Mouse (Mus musculus) limb, embryonic 14.5 days (tissue): Measurements from ENCODE around the gene Bend4. TPM values are rescaled to one million over a fixed set of nuclear protein-coding genes. Genes with fewer than 3 reads are reported as not detected.

ENCODE experiments used
- ATAC-seq: fragments of 200-750 bp; cut with Nextera tagmentation; 2 replicates; pipeline ENCODE4 v1.8.0; 2017; ENCODE audit warnings: low read depth, moderate number of reproducible peaks, moderate TSS enrichment; ENCODE audit not compliant: low FRiP score
- DNase-seq: peaks from one replicate; pipeline ENCODE4 v3.0.0-alpha.2; 2015; ENCODE audit warnings: low spot score
- H3K27ac ChIP-seq: fragments of 300-500 bp; sonication (generic); replicated peaks from 2 replicates; pipeline ENCODE4 v1.5.1; 2014; ENCODE audit warnings: low read depth, mild to moderate bottlenecking, low read length, moderate library complexity, mixed read lengths
- H3K27me3 ChIP-seq: fragments of 300-500 bp; sonication (generic); 2 replicates; pipeline ENCODE4 v1.6.1; 2014; ENCODE audit warnings: low read length, mixed read lengths; ENCODE audit not compliant: control insufficient read depth, insufficient read depth
- H3K36me3 ChIP-seq: fragments of 300-500 bp; sonication (generic); 2 replicates; pipeline ENCODE4 v1.6.1; 2014; ENCODE audit warnings: mild to moderate bottlenecking, low read length, moderate library complexity, mixed read lengths; ENCODE audit not compliant: control insufficient read depth, insufficient read depth
- H3K4me1 ChIP-seq: fragments of 300-500 bp; sonication (generic); 2 replicates; pipeline ENCODE4 v1.6.1; 2014; ENCODE audit warnings: antibody characterized with exemption, low read length, mixed read lengths; ENCODE audit not compliant: control insufficient read depth, insufficient read depth
- H3K4me2 ChIP-seq: fragments of 300-500 bp; sonication (generic); replicated peaks from 2 replicates; pipeline ENCODE4 v1.6.1; 2014; ENCODE audit warnings: low read depth, mild to moderate bottlenecking, low read length, moderate library complexity; ENCODE audit not compliant: severe bottlenecking
- H3K4me3 ChIP-seq: fragments of 300-500 bp; sonication (generic); replicated peaks from 2 replicates; pipeline ENCODE4 v1.5.1; 2014; ENCODE audit warnings: low read length
- H3K9ac ChIP-seq: fragments of 300-500 bp; sonication (generic); 2 replicates; pipeline ENCODE4 v1.6.1; 2014; ENCODE audit warnings: mild to moderate bottlenecking, low read depth, low read length, moderate library complexity; ENCODE audit not compliant: severe bottlenecking
- H3K9me3 ChIP-seq: fragments of 300-500 bp; sonication (generic); 2 replicates; pipeline ENCODE4 v1.6.1; 2016; ENCODE audit warnings: low read length; ENCODE audit not compliant: control insufficient read depth
- POLR2A ChIP-seq: fragments of 200-500 bp; IDR thresholded peaks from 2 replicates; pipeline ENCODE4 v1.8.0; 2012; ENCODE audit warnings: inconsistent platforms, mild to moderate bottlenecking, moderate library complexity, borderline replicate concordance; ENCODE audit not compliant: insufficient read depth, insufficient read length; ENCODE audit errors: extremely low read depth
- WGBS: fragments of 180-500 bp; shearing (Covaris S2); extraction: QIAGEN DNeasy Blood & Tissue Kit; methylation state at CpG from one replicate; pipeline ENCODE4 v1.1.7; 2014; 5-methylcytosine and 5-hydroxymethylcytosine counted together
- polyA plus RNA-seq, 2 experiments: library from polyadenylated mRNA; depleted of rRNA in 1 of 2; stranded (reverse) in 1 of 2; unstranded in 1 of 2; fragments of >200 nt; fragmentation: Nextera tagmentation in 1 of 2; extraction: Ambion mirVana in 1 of 2; gene quantifications; 2 replicates each; pipeline versions ENCODE4 v1.2.1 to v1.2.3; 2012 to 2014

The Bend4 gene
- polyA plus RNA-seq, 2 experiments = 2.1 to 3.6 TPM

- 0 out of 2 replicates have a peak, but pooled peaks have one; percentile 35 for ATAC-seq
Observed at GRCm38 (mm10) chr5:67401612-67402011, 26.5 kb downstream of the Bend4 start.

DNA sequence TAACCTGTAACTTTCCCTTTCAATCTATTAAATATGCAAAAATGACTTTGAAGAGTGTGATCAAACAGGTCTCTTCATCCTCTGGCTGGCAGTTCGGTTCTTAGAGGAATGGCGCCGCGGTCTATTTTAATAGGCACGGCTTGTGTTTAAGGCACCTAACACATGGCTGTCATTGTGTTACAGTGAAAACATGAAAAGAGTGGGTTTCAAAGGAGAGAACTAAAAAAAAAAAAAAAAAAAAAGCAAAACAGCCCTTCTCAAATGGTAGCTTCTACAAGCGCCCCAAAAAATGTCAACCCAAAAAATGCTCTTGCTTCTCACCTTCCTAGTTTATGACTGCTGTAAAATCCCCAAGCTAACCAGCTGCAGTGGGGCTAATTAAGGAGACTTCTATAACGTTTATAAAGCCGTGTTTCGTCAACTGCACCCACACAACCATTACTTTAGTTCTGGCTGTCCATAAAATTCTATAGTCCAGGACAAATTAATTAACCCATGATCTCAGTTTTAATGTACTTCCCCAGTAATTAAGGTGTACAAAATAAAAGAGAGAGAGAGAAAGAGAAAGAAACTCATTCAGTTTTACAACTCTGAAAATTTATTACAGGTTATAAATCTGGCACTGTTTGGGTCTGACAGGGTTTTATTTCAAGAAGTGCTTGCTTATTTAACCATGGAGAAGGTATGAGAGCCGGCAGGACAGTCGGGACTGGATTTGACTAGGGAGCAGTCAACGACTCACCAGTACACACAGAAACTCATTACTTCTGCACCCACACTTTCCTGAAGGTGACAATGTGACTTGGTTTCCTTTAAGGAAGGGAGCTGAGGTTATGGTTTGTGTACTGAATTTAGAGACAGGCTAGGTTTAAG, 27.3 kb downstream of the Bend4 start:
- no peaks in the 10 kb centered on the region; the same call in 1 of the 2 replicates for H3K36me3 ChIP-seq
- H3K9me3 ChIP-seq = no peaks in the 10 kb centered on the region
- DNase-seq = peak; percentile 23
- no peaks in the 10 kb centered on the region; the same call in 1 of the 2 replicates for H3K27me3 ChIP-seq
- TF ChIP-seq POLR2A = no peak
- 0 out of 2 replicates have a peak, but pooled peaks have one; percentile 25 for ATAC-seq
- H3K27ac ChIP-seq = no peak overlapping the region; the same call in 1 of the 2 replicates
- no peak overlapping the region for H3K4me3 ChIP-seq
- H3K4me1 ChIP-seq = peaks cover 24% of the 10 kb centered on the region
- H3K4me2 ChIP-seq = peak overlapping the region; percentile 43
- WGBS = 11% methylated on average over 12 of the region's 12 CpGs
- no peak overlapping the region for H3K9ac ChIP-seq

More at GRCm38 (mm10) chr5:67401612-67402011, 26.5 kb downstream of the Bend4 start:
- H3K9me3 ChIP-seq = no peaks in the 10 kb centered on the region
- no peaks in the 10 kb centered on the region; the same call in 1 of the 2 replicates for H3K27me3 ChIP-seq
- 0 out of 2 replicates have a peak overlapping the region, but pooled peaks have one; percentile 15 for H3K4me3 ChIP-seq
- no peak overlapping the region for H3K27ac ChIP-seq
- H3K36me3 ChIP-seq = no peaks in the 10 kb centered on the region; the same call in 1 of the 2 replicates
- peaks cover 24% of the 10 kb centered on the region for H3K4me1 ChIP-seq
- H3K4me2 ChIP-seq = peak overlapping the region; percentile 41
- no peak for TF ChIP-seq POLR2A
- WGBS = 22% methylated on average over 9 of the region's 9 CpGs
- DNase-seq = peak; percentile 25
- H3K9ac ChIP-seq = no peak overlapping the region

- H3K9me3 ChIP-seq = no peaks in the 10 kb centered on the region
- peak overlapping the region; percentile 15; the same call in 1 of the 2 replicates for H3K4me3 ChIP-seq
- DNase-seq = no peak
- H3K27me3 ChIP-seq = no peaks in the 10 kb centered on the region; the same call in 1 of the 2 replicates
- TF ChIP-seq POLR2A = no peak
- H3K36me3 ChIP-seq = no peaks in the 10 kb centered on the region; the same call in 1 of the 2 replicates
- H3K27ac ChIP-seq = 0 out of 2 replicates have a peak overlapping the region, but pooled peaks have one; percentile 7
- no peak overlapping the region for H3K9ac ChIP-seq
- ATAC-seq = no peak
- peak overlapping the region; percentile 43 for H3K4me2 ChIP-seq
- H3K4me1 ChIP-seq = peaks cover 24% of the 10 kb centered on the region
- WGBS = 30% methylated on average over 28 of the region's 28 CpGs
Observed at GRCm38 (mm10) chr5:67399876-67400607, 28.1 kb downstream of the Bend4 start.

- H3K9me3 ChIP-seq = no peaks in the 10 kb centered on the region
- no peaks in the 10 kb centered on the region; the same call in 1 of the 2 replicates for H3K36me3 ChIP-seq
Observed at GRCm38 (mm10) chr5:67397186-67397585, 30.9 kb downstream of the Bend4 start.

More at GRCm38 (mm10) chr5:67397186-67397585, 30.9 kb downstream of the Bend4 start:
- peaks cover 24% of the 10 kb centered on the region for H3K4me1 ChIP-seq
- no peak for TF ChIP-seq POLR2A
- 30% methylated on average over 14 of the region's 14 CpGs for WGBS
- H3K9ac ChIP-seq = no peak overlapping the region
- no peak overlapping the region for H3K4me2 ChIP-seq
- no peak overlapping the region for H3K27ac ChIP-seq
- DNase-seq (peak; percentile 20), ATAC-seq (no peak)
- H3K4me3 ChIP-seq = no peak overlapping the region
- H3K27me3 ChIP-seq = no peaks in the 10 kb centered on the region; the same call in 1 of the 2 replicates
